8 mouse cellular contexts compared by ENCODE assay signal in genomic region chr2:68862464-68863266, GRCm38 (mm10). TPM values are rescaled to one million over a fixed set of nuclear protein-coding genes. Genes with fewer than 3 reads are reported as not detected.
DNase-seq lines count a peak whose midpoint lies in the region; ATAC-seq and TF ChIP-seq lines count a peak whose summit lies in the region.

No protein-coding gene starts in this region.

- DNase-seq in left cerebral cortex, adult 2 months (ENCODE audit: extremely low spot score in 1 of 2, low spot score in 2 of 2): no peak
- no peak for DNase-seq in left cerebral cortex, adult 11 months (ENCODE audit: low spot score)
- DNase-seq in brain, embryonic 14.5 days (ENCODE audit: low read depth): peak; percentile 60
- DNase-seq in midbrain, postnatal 0 days (ENCODE audit: low spot score): no peak
- no peak for DNase-seq in gastrocnemius, postnatal 36 days
- DNase-seq in right cerebral cortex, postnatal 36 days (ENCODE audit: low spot score in 2 of 2): no peak
- DNase-seq in right cerebral cortex, postnatal 4 days: no peak

- H3K4me1 ChIP-seq in hindbrain, embryonic 15.5 days (replicated peaks): peaks cover 28% of the 10 kb centered on the region
- 0 out of 2 replicates have a peak, but pooled peaks cover 2% of the 10 kb centered on the region for H3K4me1 ChIP-seq in midbrain, postnatal 0 days (ENCODE audit: insufficient read depth, low read length)

- no peak for ATAC-seq in hindbrain, embryonic 15.5 days (ENCODE audit: low FRiP score, low read depth)
- ATAC-seq in midbrain, postnatal 0 days (ENCODE audit: low FRiP score): no peak

- H3K36me3 ChIP-seq in hindbrain, embryonic 15.5 days: no peaks in the 10 kb centered on the region
- H3K36me3 ChIP-seq in midbrain, postnatal 0 days (ENCODE audit: insufficient read depth, low read length): no peaks in the 10 kb centered on the region

- no peaks in the 10 kb centered on the region for H3K27me3 ChIP-seq in hindbrain, embryonic 15.5 days
- H3K27me3 ChIP-seq in midbrain, postnatal 0 days (ENCODE audit: insufficient read depth, low read length): no peaks in the 10 kb centered on the region

- H3K4me2 ChIP-seq in hindbrain, embryonic 15.5 days: peak overlapping the region; percentile 84
- peak overlapping the region; percentile 85 for H3K4me2 ChIP-seq in midbrain, postnatal 0 days (ENCODE audit: low read depth, low read length, poor library complexity, severe bottlenecking)

- peak overlapping the region; percentile 69 for H3K4me3 ChIP-seq in left cerebral cortex, adult 2 months
- H3K4me3 ChIP-seq in hindbrain, embryonic 15.5 days: peak overlapping the region; percentile 71
- peak overlapping the region; percentile 79 for H3K4me3 ChIP-seq in midbrain, postnatal 0 days (ENCODE audit: low read depth, low read length)

- peak overlapping the region; percentile 94 for H3K9ac ChIP-seq in hindbrain, embryonic 15.5 days
- H3K9ac ChIP-seq in midbrain, postnatal 0 days (replicated peaks; ENCODE audit: low read length, poor library complexity, severe bottlenecking): peak overlapping the region; percentile 90

- WGBS in hindbrain, embryonic 15.5 days: 3% methylated on average over 15 of the region's 15 CpGs
- 2% methylated on average over 15 of the region's 15 CpGs for WGBS in midbrain, postnatal 0 days

- intact Hi-C loops in left cerebral cortex, adult 2 months (cut with DNase I): loop anchor here (2.0 to 5.0 kb wide), 4 partner anchors 75 to 240 kb away; no protein-coding TSS in a partner anchor
- intact Hi-C loops in gastrocnemius, postnatal 36 days (cut with DNase I): no loop called here

- TF ChIP-seq CTCF in left cerebral cortex, adult 2 months (IDR thresholded peaks at IDR 0.05): no peak
- TF ChIP-seq CTCF in brain, embryonic 14.5 days (IDR thresholded peaks at IDR 0.05; ENCODE audit: borderline replicate concordance, extremely low read depth, insufficient read depth, insufficient read length): no peak
- TF ChIP-seq CTCF in midbrain, postnatal 0 days (IDR thresholded peaks at IDR 0.05): no peak

- H3K27ac ChIP-seq in left cerebral cortex, adult 2 months: peak overlapping the region; percentile 95
- peak overlapping the region; percentile 91 for H3K27ac ChIP-seq in hindbrain, embryonic 15.5 days (replicated peaks)
- peak overlapping the region; percentile 89 for H3K27ac ChIP-seq in midbrain, postnatal 0 days (ENCODE audit: low read depth, low read length)

- no peak for TF ChIP-seq POLR2A in brain, embryonic 14.5 days (IDR thresholded peaks at IDR 0.05; ENCODE audit: borderline replicate concordance, extremely low read depth, insufficient read depth, insufficient read length, poor library complexity, severe bottlenecking)

- H3K9me3 ChIP-seq in hindbrain, embryonic 15.5 days: no peaks in the 10 kb centered on the region
- H3K9me3 ChIP-seq in midbrain, postnatal 0 days (ENCODE audit: low read length): no peaks in the 10 kb centered on the region

RNA-seq across cellular contexts. Expression of gene Cers6, which starts 1.4 kb away (rescaled TPM):
- 10 to 100 TPM; 69.3 to 82.7 TPM for total RNA-seq in left cerebral cortex, adult 2 months (2021)
- polyA plus RNA-seq in brain, embryonic 14.5 days (2012; rRNA removed): 31.0 and 45.0 TPM in 2 replicates
- polyA plus RNA-seq in hindbrain, embryonic 15.5 days (2015; fragmentation: Nextera tagmentation; extraction: Ambion mirVana): 53.1 and 54.9 TPM in 2 replicates
- 57.1 and 71.0 TPM in 2 replicates for total RNA-seq in midbrain, postnatal 0 days (2014; rRNA removed)
- polyA plus RNA-seq in midbrain, postnatal 0 days (2015; fragmentation: Nextera tagmentation; extraction: Ambion mirVana): 24.9 and 29.8 TPM in 2 replicates
- 1 to 10 TPM; 1.6 TPM for total RNA-seq in gastrocnemius, postnatal 36 days (2021)

Comparison
In these comparisons a context has a peak if more than half of its experiments do, and no peak if none do; other contexts are left out.
1. RNA of gene Cers6, which starts 1.4 kb away (total RNA-seq): 69.3 to 82.7 TPM in left cerebral cortex, adult 2 months and 57.1 to 71.0 TPM in midbrain, postnatal 0 days; 1.6 TPM in gastrocnemius, postnatal 36 days; every median in the first group is over 10 times any median in the second.
2. Peak in every context shown above with its lines, with median percentiles within 50 percentile points of each other: H3K27ac ChIP-seq and H3K4me3 ChIP-seq.